Mouse (Mus musculus): Measurements from ENCODE around the gene Sstr2. TPM values are rescaled to one million over a fixed set of nuclear protein-coding genes. Genes with fewer than 3 reads are reported as not detected.

Sstr2 gene
- polyA plus RNA-seq, 1 experiment from 2014 or later, result 3.0 TPM

GRCm38 (mm10) chr11:113651206-113651906 lies 32.2 kb downstream of the Sstr2 start:
- peaks cover 37% of the 10 kb centered on the region for H3K36me3 ChIP-seq (ENCODE audit: control insufficient read depth, insufficient read depth, low read length)
- H3K9me3 ChIP-seq (ENCODE audit: control insufficient read depth, low read length), result no peaks in the 10 kb centered on the region
- no peak overlapping the region for H3K4me2 ChIP-seq (ENCODE audit: low read depth, low read length)
- ATAC-seq (ENCODE audit: low read depth), result no peak
- no peaks in the 10 kb centered on the region for H3K27me3 ChIP-seq (ENCODE audit: control insufficient read depth, insufficient read depth, low read depth, low read length)
- H3K4me1 ChIP-seq (replicated peaks; ENCODE audit: control insufficient read depth, insufficient read depth, low read length), result peaks cover 16% of the 10 kb centered on the region
- no peak overlapping the region for H3K4me3 ChIP-seq (ENCODE audit: low read length)
- no peak overlapping the region for H3K9ac ChIP-seq (ENCODE audit: low read length)
- no peak overlapping the region for H3K27ac ChIP-seq (ENCODE audit: low read length)
- 54% methylated on average over 22 of the region's 22 CpGs for WGBS

- H3K4me3 ChIP-seq (ENCODE audit: low read length), result no peak overlapping the region
- H3K27ac ChIP-seq (ENCODE audit: low read length), result no peak overlapping the region
- no peaks in the 10 kb centered on the region for H3K27me3 ChIP-seq (ENCODE audit: control insufficient read depth, insufficient read depth, low read depth, low read length)
- peaks cover 38% of the 10 kb centered on the region for H3K36me3 ChIP-seq (ENCODE audit: control insufficient read depth, insufficient read depth, low read length)
- no peak overlapping the region for H3K9ac ChIP-seq (ENCODE audit: low read length)
- H3K4me1 ChIP-seq (replicated peaks; ENCODE audit: control insufficient read depth, insufficient read depth, low read length), result peaks cover 16% of the 10 kb centered on the region
- 42% methylated on average over 8 of the region's 8 CpGs for WGBS
- no peak for ATAC-seq (ENCODE audit: low read depth)
- H3K4me2 ChIP-seq (ENCODE audit: low read depth, low read length), result no peak overlapping the region
- no peaks in the 10 kb centered on the region for H3K9me3 ChIP-seq (ENCODE audit: control insufficient read depth, low read length)
These were observed 32.7 kb downstream of the Sstr2 start for GRCm38 (mm10) chr11:113651907-113652273.

GRCm38 (mm10) chr11:113652516-113652915 lies 33.4 kb downstream of the Sstr2 start:
- no peak for ATAC-seq (ENCODE audit: low read depth)
- Histone ChIP-seq H3K4me1 (replicated peaks; ENCODE audit: control insufficient read depth, insufficient read depth, low read length) (peaks cover 16% of the 10 kb centered on the region), H3K9me3 (ENCODE audit: control insufficient read depth, low read length) (no peaks in the 10 kb centered on the region), H3K4me3 (ENCODE audit: low read length) (no peak overlapping the region), H3K36me3 (ENCODE audit: control insufficient read depth, insufficient read depth, low read length) (peaks cover 40% of the 10 kb centered on the region), H3K27me3 (ENCODE audit: control insufficient read depth, insufficient read depth, low read depth, low read length) (no peaks in the 10 kb centered on the region), H3K9ac (ENCODE audit: low read length) (no peak overlapping the region), H3K27ac (ENCODE audit: low read length) (no peak overlapping the region), H3K4me2 (ENCODE audit: low read depth, low read length) (no peak overlapping the region)
- WGBS, result 89% methylated on average over 6 of the region's 6 CpGs

- 92% methylated on average over 15 of the region's 15 CpGs for WGBS
- Histone ChIP-seq H3K4me3 (ENCODE audit: low read length) (no peak overlapping the region), H3K4me2 (ENCODE audit: low read depth, low read length) (no peak overlapping the region), H3K27me3 (ENCODE audit: control insufficient read depth, insufficient read depth, low read depth, low read length) (no peaks in the 10 kb centered on the region), H3K36me3 (ENCODE audit: control insufficient read depth, insufficient read depth, low read length) (peaks cover 45% of the 10 kb centered on the region), H3K27ac (ENCODE audit: low read length) (no peak overlapping the region), H3K9me3 (ENCODE audit: control insufficient read depth, low read length) (no peaks in the 10 kb centered on the region), H3K9ac (ENCODE audit: low read length) (no peak overlapping the region), H3K4me1 (replicated peaks; ENCODE audit: control insufficient read depth, insufficient read depth, low read length) (peaks cover 9% of the 10 kb centered on the region)
- ATAC-seq (ENCODE audit: low read depth), result no peak
These were observed 35.0 kb downstream of the Sstr2 start for GRCm38 (mm10) chr11:113654105-113654504.

GRCm38 (mm10) chr11:113654561-113655270 lies 35.6 kb downstream of the Sstr2 start:
- Histone ChIP-seq H3K27me3 (ENCODE audit: control insufficient read depth, insufficient read depth, low read depth, low read length) (no peaks in the 10 kb centered on the region), H3K9me3 (ENCODE audit: control insufficient read depth, low read length) (no peaks in the 10 kb centered on the region), H3K4me3 (ENCODE audit: low read length) (no peak overlapping the region), H3K36me3 (ENCODE audit: control insufficient read depth, insufficient read depth, low read length) (peaks cover 45% of the 10 kb centered on the region), H3K27ac (ENCODE audit: low read length) (no peak overlapping the region), H3K9ac (ENCODE audit: low read length) (no peak overlapping the region), H3K4me2 (ENCODE audit: low read depth, low read length) (no peak overlapping the region), H3K4me1 (replicated peaks; ENCODE audit: control insufficient read depth, insufficient read depth, low read length) (peaks cover 9% of the 10 kb centered on the region)
- ATAC-seq (ENCODE audit: low read depth), result no peak
- WGBS, result 71% methylated on average over 18 of the region's 18 CpGs

- H3K9ac ChIP-seq (ENCODE audit: low read length), result no peak overlapping the region
- no peak for ATAC-seq (ENCODE audit: low read depth)
- no peak overlapping the region for H3K4me2 ChIP-seq (ENCODE audit: low read depth, low read length)
- H3K4me1 ChIP-seq (replicated peaks; ENCODE audit: control insufficient read depth, insufficient read depth, low read length), result no peaks in the 10 kb centered on the region; the same call in 1 of the 2 replicates
- no peaks in the 10 kb centered on the region for H3K9me3 ChIP-seq (ENCODE audit: control insufficient read depth, low read length)
- no peak overlapping the region for H3K4me3 ChIP-seq (ENCODE audit: low read length)
- no peak overlapping the region for H3K27ac ChIP-seq (ENCODE audit: low read length)
- peaks cover 54% of the 10 kb centered on the region for H3K36me3 ChIP-seq (ENCODE audit: control insufficient read depth, insufficient read depth, low read length)
- no peaks in the 10 kb centered on the region for H3K27me3 ChIP-seq (ENCODE audit: control insufficient read depth, insufficient read depth, low read depth, low read length)
- 92% methylated on average over 8 of the region's 8 CpGs for WGBS
These were observed 37.4 kb downstream of the Sstr2 start for GRCm38 (mm10) chr11:113656511-113656932.

GRCm38 (mm10) chr11:113657221-113657620 lies 38.1 kb downstream of the Sstr2 start:
- H3K4me1 ChIP-seq (replicated peaks; ENCODE audit: control insufficient read depth, insufficient read depth, low read length), result no peaks in the 10 kb centered on the region
- no peak for ATAC-seq (ENCODE audit: low read depth)
- H3K27me3 ChIP-seq (ENCODE audit: control insufficient read depth, insufficient read depth, low read depth, low read length), result no peaks in the 10 kb centered on the region
- H3K9ac ChIP-seq (ENCODE audit: low read length), result no peak overlapping the region
- H3K4me2 ChIP-seq (ENCODE audit: low read depth, low read length), result no peak overlapping the region
- H3K4me3 ChIP-seq (ENCODE audit: low read length), result no peak overlapping the region
- WGBS, result 40% methylated on average over 4 of the region's 4 CpGs
- H3K9me3 ChIP-seq (ENCODE audit: control insufficient read depth, low read length), result no peaks in the 10 kb centered on the region
- H3K27ac ChIP-seq (ENCODE audit: low read length), result no peak overlapping the region
- H3K36me3 ChIP-seq (ENCODE audit: control insufficient read depth, insufficient read depth, low read length), result peaks cover 61% of the 10 kb centered on the region

- 85% methylated on average over 8 of the region's 8 CpGs for WGBS
- no peaks in the 10 kb centered on the region for H3K4me1 ChIP-seq (replicated peaks; ENCODE audit: control insufficient read depth, insufficient read depth, low read length)
These were observed 39.2 kb downstream of the Sstr2 start for GRCm38 (mm10) chr11:113658319-113658718.

GRCm38 (mm10) chr11:113658763-113659162 lies 39.6 kb downstream of the Sstr2 start:
- H3K27ac ChIP-seq (ENCODE audit: low read length), result no peak overlapping the region
- ATAC-seq (ENCODE audit: low read depth), result no peak
- 76% methylated on average over 4 of the region's 4 CpGs for WGBS

More at GRCm38 (mm10) chr11:113658319-113658718, 39.2 kb downstream of the Sstr2 start:
- no peak overlapping the region for H3K9ac ChIP-seq (ENCODE audit: low read length)
- no peak overlapping the region for H3K27ac ChIP-seq (ENCODE audit: low read length)
- no peaks in the 10 kb centered on the region for H3K9me3 ChIP-seq (ENCODE audit: control insufficient read depth, low read length)
- no peaks in the 10 kb centered on the region for H3K27me3 ChIP-seq (ENCODE audit: control insufficient read depth, insufficient read depth, low read depth, low read length)
- no peak overlapping the region for H3K4me2 ChIP-seq (ENCODE audit: low read depth, low read length)
- no peak overlapping the region for H3K4me3 ChIP-seq (ENCODE audit: low read length)
- ATAC-seq (ENCODE audit: low read depth), result no peak
- peaks cover 53% of the 10 kb centered on the region for H3K36me3 ChIP-seq (ENCODE audit: control insufficient read depth, insufficient read depth, low read length)

More at GRCm38 (mm10) chr11:113658763-113659162, 39.6 kb downstream of the Sstr2 start:
- peaks cover 50% of the 10 kb centered on the region for H3K36me3 ChIP-seq (ENCODE audit: control insufficient read depth, insufficient read depth, low read length)
- H3K9me3 ChIP-seq (ENCODE audit: control insufficient read depth, low read length), result no peaks in the 10 kb centered on the region
- H3K4me1 ChIP-seq (replicated peaks; ENCODE audit: control insufficient read depth, insufficient read depth, low read length), result no peaks in the 10 kb centered on the region
- no peak overlapping the region for H3K9ac ChIP-seq (ENCODE audit: low read length)
- H3K4me2 ChIP-seq (ENCODE audit: low read depth, low read length), result no peak overlapping the region
- H3K27me3 ChIP-seq (ENCODE audit: control insufficient read depth, insufficient read depth, low read depth, low read length), result no peaks in the 10 kb centered on the region
- no peak overlapping the region for H3K4me3 ChIP-seq (ENCODE audit: low read length)
